Mouse (Mus musculus) spleen, adult 12 weeks (tissue): ENCODE results near the gene Atxn1l.

Experiments used
- DNase-seq: peaks from one replicate; pipeline ENCODE4 v3.0.0; 2022; ENCODE audit warnings: low spot score

Gene Atxn1l

DNA sequence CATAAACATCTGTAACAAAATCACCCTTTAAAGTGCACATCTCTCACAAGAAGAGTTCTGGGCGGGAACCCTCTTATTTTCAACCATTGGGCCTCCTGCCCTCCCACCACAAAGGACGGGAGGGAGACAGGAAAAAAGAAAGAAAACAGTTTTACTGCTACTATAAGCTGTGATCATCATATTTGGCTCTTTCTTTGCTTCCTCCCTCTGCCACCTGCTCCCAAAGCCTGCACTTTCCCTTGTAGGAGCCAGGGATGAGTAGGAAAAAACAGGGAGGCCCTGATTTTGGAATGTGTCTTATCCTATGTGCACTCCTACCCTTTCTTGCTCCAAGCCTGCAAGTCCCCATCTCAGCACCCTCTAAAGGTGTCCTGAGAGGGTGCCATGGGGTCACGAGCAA is 6.5 kb downstream of the Atxn1l start:
- no peak for DNase-seq

DNA sequence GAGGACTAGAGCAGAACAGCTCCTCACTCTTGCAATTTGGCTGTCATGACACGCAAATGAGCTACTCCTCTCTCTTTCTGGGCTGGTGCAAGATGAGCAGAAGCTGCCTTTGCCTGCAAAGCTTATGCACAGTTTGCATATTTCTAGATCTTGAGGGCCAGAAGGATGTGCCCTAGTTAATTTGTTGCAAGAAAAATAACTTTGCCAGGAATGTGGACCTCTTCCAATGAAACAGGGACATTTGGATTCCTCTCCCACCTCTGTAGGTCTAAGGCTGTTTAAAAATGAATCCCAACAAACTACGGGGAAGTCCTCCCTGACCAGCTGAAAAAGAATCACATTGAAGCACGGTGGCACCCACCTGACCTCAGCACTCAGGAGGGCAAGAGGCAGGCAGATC is 12.4 kb downstream of the Atxn1l start:
- no peak for DNase-seq

DNA sequence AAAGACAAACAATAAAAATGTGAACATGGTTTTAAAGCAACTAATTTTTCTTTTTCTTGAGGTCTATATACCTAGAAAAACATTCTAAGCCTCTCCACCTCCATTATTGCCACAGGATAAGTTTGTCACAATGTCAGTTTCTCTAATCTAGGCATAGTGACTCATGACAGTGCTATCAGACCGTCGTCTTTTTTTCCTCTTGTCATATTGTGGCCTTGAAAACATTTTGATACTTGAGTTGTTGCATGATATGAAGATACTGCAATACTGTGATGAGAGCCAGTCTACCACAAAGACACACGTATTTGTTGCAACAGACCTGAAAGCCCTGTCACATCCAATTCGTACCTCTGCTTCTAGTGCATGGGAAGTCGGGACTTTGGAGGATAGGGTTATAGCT is 22.6 kb downstream of the Atxn1l start:
- no peak for DNase-seq

DNA sequence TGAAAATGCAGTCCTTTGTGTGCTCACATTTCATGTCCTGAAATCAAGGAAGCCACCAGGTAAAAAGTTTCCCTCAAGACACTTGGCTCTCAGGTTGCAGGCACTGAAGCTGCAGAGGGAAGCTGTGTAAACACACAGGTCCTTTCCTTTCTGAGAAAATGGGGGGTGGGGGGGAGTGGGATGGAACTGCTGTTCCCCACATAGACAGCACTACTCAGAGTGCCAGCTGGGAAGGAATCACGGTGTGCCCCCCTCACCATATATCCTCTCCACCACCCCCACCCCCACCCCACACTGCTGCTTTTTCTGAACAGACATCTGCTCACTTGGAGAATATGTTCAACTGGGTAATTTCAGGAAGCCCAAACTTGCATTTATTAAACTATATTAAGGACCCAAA is 25.0 kb downstream of the Atxn1l start:
- DNase-seq, result no peak

DNA sequence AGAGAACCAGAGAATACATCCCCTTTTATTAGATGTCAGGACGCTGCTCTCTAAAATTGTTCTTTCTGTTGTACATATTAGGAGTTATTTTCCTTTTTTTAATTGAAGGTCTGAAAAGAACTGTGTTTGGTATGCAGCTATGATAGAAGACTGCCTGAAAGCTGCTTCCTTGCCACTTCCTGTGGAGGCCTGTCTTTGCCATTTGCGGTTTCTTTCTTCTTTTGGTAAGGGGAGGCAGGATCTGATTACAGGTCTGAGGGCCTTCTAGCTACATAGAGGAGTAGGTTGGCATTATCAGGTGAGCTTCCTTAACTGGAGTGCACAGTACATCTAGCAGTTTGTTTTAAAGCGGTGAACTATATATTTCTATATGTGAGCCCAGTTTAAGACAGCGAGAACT is 29.6 kb downstream of the Atxn1l start:
- DNase-seq, result no peak

DNA sequence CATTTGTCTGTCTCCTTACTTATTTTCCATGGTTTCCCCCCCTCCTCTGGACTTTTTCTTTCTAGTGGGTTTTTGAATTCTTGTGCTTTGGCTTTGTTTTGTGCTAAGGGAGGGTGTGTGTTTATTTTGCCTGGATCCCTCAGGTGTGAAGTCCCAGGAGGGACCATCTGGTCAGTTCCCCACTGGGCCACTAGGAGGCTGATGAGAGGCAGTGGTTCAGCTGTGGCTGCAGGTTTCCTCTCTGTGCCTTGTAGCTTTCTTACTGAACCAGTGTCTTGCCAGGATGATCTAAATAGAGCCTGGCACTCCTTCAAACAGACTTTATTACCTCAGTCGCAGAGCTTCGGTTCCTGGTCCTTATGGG is 30.7 kb downstream of the Atxn1l start:
- DNase-seq, result peak; percentile 78

DNA sequence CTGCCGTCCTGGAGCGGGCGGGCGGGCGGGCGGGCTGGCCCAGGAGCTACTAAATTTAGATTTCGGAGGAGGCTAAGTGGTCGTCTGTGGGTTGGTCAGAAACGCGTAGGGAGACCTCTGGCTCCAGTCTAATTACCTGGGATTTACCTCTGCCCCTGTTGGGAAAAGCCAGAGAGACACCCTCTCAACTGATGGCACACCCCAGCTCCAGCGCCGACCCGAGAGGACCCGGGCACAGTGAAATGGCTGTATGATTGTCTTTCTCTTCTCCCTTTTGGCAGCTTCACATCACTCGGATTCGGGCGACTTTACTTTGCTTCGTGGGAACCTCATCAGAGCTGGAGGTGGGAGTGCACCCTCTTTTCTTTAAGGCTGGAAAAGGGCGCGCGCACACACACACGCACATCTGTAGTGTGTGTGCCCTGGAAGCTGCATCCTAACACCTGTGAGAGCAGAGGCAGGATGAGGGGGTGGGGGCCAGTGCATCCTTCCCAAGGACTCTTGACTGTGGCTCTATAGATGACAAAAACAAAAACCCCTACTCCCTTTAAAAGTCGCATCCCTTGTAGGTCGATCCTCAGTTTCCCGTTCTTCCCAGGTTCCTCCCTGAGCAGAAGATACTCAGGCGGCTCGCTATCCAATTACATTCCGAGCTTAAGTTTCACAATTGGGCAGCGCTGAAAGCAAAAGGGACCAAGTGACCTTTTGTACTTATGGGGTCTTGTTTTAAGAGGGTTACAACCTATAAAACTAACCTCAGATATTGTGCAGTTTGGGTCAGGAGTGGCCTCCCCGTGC is 31.3 kb downstream of the Atxn1l start:
- peak; percentile 24 for DNase-seq

DNA sequence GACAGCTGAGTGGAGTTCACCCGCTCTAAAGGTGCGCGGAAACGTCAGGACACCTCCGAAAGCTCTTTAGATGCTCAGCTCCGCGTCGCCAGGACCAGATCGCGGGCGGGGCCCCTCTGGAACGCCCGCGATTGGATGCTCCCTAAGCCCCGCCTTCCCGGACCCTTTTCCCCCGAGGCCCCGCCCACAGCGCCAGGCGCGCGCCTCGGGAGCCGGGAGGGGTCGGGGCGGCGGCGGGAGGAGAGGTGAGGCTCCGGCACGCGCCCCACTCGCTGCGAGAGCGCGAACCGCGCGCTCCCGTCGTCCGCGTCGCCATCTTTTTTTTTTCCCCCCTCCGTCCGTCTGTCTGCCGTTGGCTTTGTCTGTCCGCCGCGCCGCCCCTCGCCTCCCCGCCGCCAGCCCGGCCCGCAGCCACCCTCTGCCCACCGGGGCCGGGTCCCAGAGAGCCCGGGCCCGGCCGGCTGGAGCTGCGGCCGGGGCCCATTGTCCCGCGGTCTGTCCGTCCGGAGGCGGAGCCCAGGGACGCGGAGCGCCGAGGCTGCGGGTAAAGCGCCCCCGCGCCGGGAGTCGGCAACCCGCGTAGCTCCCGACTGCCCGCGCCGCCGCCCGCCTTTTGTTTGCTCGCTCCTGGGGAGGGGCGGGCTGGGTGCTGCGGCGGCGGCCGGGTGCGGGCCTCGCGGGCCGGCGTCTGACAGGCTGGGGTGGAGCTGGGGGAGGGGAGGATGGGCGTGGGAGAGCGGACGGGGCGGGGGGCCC is 32.0 kb downstream of the Atxn1l start, which contains the start of gene Zfp821:
Zfp821 (plus strand) TSS at position 227 of the 756 bp plus-strand sequence.
- peak; percentile 91 for DNase-seq

DNA sequence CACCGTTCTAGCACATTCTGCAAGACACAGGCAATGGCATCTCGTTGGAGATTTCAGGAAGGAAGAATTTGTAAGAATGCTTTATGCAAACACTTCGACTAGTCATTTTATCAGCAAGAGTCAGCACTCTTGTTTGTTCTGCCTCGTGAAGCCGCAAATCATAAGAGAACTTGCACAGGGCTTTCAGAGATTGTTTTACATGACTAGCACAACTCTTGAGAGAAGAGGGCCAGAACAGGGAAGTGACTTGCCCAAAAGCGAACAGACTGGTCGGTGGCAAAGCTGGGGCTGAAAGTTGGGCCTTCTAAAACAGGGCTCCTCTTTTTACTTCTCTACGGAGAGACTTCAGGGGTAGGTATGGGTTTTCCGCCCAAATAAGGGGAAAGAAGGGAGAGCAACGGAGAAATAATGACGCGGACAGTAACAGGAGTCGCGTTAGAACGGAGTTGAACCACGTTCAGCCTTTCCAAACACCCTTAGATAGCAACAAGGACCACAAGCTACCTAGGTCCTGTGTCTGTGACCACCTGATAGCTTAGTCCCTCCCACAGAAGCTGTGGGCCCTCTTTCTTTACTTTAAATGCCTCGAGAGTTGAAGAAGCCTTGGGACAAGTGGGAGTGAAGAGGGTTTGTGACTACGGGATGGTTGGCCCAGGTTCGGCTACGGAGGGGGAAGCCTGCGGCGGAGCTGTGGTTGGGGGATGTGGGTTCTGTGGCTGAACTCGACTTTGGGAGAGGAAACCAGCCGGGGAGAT is 32.8 kb downstream of the Atxn1l start:
- no peak for DNase-seq

DNA sequence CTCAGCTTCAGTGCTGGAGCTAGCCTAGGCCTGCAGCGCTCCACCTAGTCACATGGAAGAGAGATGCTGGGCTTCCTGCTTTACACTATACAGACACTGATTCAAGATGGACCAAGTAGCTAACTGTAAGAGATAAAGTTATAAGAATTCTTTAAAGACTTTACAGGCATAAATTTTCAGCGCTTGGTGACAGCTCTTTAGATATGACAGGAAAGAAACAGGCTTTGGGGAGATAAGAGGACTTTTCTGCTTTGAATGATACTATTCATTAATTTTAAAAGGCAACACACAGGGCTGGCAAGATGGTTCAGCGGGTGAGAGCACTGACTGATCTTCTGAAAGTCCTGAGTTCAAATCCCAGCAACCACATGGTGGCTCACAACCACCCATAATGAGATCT is 39.1 kb downstream of the Atxn1l start:
- DNase-seq, result no peak

DNA sequence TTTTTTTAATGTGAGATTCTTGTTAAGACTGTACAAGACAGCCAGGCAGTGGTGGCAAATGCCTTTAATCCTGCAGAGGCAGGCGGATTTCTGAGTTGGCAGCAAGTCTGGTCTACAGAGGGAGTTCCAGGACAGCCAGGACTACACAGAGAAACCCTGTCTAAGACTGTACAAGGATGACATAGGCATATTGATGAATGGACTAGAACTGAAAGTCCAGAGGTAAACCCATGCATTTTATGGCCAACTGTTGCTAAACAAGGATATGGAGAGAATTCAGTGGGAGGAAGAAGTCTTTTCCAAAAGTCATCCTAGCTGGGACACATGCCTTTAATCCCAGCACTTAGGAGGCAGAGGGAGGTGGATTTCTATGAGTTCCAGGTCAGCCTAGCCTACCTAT is 39.8 kb downstream of the Atxn1l start:
- DNase-seq, result no peak

DNA sequence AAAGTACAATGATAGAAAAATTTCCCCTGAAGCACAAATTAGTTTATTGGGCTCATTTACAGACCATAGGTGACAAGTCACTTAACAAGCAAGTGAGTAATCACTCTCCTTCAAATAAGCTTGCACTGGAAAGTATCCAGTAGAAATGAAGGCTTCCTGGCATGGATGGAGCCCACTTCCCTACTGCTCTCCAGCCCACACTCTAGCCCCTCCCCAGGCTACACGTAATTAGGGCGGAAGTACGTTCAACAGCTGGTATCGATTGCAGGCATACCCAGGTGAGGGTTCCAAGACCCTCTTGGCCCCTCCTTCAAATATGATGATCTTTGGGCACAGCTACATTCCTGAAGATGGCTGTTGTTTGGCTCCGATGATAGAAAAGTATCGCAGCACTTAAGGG is 43.4 kb downstream of the Atxn1l start:
- DNase-seq, result no peak

DNA sequence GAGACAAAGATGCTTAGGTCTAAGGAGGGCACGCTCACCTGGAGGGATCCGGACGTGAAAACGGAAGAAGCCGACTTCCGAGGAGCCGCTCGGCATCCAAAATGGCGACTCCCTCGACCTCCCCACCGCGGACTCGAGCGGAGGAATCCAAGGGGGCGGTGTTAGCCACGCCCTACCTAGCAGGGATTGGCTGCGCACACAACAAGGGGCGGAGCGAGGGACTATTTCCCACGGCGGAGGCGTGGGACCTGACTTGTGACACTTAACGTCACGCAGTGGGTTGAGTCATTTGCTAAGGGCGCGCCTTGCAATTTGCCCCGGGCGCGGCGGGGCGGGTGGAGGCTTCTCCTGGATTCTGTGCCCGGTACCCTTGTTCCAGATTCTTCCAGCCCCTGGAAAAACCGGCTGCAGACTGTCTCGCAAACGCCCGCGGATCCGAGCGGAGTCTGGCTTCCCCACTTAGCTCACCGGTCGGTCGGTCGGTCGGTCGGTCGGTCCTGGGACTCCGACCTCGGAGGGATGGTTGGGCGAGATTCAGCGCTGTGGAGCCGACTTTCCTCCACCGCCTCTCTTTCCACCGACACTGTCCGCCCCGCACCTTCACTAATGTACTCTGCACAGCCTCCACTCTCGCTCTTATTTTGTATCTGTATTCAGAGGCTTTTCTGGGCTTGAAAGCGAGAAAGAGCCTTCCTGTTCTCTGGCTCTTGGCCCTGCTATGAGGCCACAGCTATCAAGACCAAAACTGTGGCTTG is 44.2 kb downstream of the Atxn1l start, which contains the start of gene Ist1:
Ist1 (minus strand) TSS at position 115 of the 755 bp plus-strand sequence.
- peak; percentile 99 for DNase-seq

DNA sequence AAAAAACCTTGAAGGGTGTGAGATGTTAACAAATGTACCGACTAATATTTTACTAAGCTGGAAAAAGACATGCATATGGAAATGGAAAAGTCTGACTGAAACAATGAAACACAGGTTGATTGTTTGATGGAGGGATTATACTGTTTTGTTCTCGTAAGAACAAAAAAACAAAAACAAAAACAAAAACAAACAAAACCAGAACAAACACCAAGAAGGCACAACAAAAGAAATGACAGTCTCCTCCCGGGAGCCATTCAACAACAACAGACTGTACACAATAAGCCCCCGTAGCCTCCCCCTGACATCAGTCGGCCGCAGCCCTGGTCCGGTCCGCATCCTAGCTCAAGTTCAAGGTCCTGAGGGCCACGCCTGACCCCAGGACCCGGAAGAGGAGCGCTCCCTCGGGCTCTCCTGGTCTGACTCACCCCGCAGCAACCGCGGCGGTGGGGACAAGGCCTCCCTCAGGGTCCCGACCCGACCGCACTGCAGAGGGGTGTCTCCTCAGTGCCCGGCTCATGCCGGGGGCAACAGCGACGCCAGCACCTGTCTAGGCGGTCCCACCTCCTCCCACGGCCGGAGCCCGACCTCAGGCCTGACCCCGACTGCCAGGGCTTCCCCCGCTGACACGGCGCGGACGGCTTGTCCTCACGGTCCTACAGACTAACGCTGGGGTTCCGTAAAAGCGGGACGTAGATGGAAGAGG is 44.9 kb downstream of the Atxn1l start:
- DNase-seq, result no peak

DNA sequence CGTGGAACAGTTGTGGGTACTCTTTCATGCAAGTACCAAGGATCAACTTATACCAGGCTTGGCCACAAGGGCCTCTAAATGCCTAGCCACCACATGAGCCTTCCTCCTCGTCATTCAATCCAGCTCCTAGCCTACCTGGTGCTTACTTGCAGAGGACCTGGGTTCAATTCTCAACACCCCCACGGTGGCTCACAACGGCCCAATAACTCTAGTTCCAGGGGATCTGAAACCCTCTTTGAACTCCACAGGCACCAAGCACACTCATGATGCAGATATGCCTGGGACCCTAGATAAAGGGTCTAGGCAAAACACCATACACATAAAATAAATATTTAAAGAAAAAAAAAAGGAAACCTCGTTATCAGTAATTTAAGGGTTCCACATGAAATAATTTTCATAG is 45.8 kb downstream of the Atxn1l start:
- DNase-seq, result peak; percentile 17

DNA sequence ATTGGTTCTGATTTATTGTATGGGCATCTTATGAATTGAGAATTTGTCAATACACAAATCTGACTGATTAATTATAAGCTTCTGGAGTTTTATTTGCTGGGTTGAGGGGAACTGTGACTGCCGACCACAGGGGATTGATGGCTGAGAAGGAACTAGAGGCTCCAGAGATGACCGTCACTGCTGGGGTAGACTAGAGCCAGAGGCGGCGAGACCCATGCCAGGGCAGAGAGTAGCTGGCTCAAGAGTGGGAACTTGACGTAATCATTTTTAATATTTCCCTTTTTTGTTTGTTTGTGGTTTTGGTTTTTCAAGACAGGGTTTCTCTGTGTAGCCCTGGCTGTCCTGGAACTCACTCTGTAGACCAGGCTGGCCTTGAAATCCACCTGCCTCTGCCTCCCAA is 50.3 kb downstream of the Atxn1l start:
- no peak for DNase-seq

DNA sequence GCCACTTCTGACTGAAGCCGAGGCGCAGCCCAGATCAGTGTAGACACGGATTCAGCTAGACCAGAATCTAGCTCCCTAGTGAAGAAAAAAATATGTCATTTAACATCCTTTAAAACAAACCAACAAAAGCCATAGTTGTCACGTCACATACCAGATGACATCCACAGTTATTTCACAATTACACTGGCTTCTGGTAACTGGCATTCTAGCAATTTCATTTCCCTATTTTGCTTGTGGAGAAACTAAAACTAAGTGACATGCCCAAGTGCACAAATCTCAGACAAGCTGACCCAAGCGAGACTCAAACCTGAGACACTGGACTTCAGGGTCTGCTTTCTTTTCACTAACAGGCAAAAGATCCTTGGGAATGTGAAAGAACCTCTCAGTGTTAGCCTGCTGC is 55.4 kb downstream of the Atxn1l start:
- no peak for DNase-seq

DNA sequence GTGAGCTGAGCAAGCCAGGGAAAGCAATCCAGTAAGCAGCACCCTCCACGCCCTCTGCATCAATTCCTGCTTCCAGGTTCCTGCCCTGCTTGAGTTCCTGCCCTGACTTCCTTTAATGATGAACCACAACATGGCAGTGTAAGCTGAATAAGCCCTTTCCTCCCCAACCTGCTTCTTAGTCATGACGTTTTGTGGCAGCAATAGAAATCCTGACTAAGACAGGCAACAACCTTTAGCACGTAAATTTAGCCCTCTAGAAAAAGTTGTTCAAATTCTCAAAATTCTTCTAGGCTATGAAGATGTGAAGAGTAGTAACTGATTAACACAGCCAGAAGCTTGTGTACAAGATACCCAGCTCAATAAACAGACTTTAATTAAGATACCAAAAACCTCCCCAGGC is 56.0 kb downstream of the Atxn1l start:
- DNase-seq, result no peak
